Mouse (Mus musculus) liver, embryonic 15.5 days (tissue): ENCODE data around the gene Aacs. TPM values are rescaled to one million over a fixed set of nuclear protein-coding genes. Genes with fewer than 3 reads are reported as not detected.
A peak's percentile ranks its signal among the peaks of the same experiment; 100 is the strongest.

Source experiments
- ATAC-seq: fragments of 200-750 bp; cut with Nextera tagmentation; 2 replicates; pipeline ENCODE4 v1.8.0; 2017; ENCODE audit warnings: moderate number of reproducible peaks, mild to moderate bottlenecking, moderate library complexity; ENCODE audit not compliant: insufficient read depth
- H3K27ac ChIP-seq: fragments of 300-500 bp; sonication (generic); replicated peaks from 2 replicates; pipeline ENCODE4 v1.5.1; 2015; ENCODE audit warnings: mild to moderate bottlenecking, inconsistent platforms
- H3K27me3 ChIP-seq: fragments of 300-500 bp; sonication (generic); 2 replicates; pipeline ENCODE4 v1.6.1; 2015; ENCODE audit warnings: mild to moderate bottlenecking, inconsistent platforms
- H3K36me3 ChIP-seq: fragments of 300-500 bp; sonication (generic); replicated peaks from 2 replicates; pipeline ENCODE4 v1.6.1; 2015; ENCODE audit warnings: moderate library complexity, mild to moderate bottlenecking, inconsistent platforms
- H3K4me1 ChIP-seq: fragments of 300-500 bp; sonication (generic); replicated peaks from 2 replicates; pipeline ENCODE4 v1.6.1; 2015; ENCODE audit warnings: inconsistent platforms
- H3K4me2 ChIP-seq: fragments of 300-500 bp; sonication (generic); 2 replicates; pipeline ENCODE4 v1.6.1; 2015; ENCODE audit warnings: moderate library complexity, mild to moderate bottlenecking, inconsistent platforms
- H3K4me3 ChIP-seq: fragments of 300-500 bp; sonication (generic); replicated peaks from 2 replicates; pipeline ENCODE4 v1.5.1; 2015; ENCODE audit warnings: mild to moderate bottlenecking, inconsistent platforms
- H3K9ac ChIP-seq: fragments of 300-500 bp; sonication (generic); 2 replicates; pipeline ENCODE4 v1.6.1; 2015; ENCODE audit warnings: moderate library complexity, mild to moderate bottlenecking, inconsistent platforms
- H3K9me3 ChIP-seq: fragments of 300-500 bp; sonication (generic); replicated peaks from 2 replicates; pipeline ENCODE4 v1.6.1; 2016; ENCODE audit warnings: inconsistent platforms
- whole genome bisulfite sequencing: fragments of 180-500 bp; shearing (Covaris S2); methylation state at CpG from one replicate; pipeline ENCODE4 v1.1.7; 2015; ENCODE audit warnings: mixed read lengths; ENCODE audit not compliant: insufficient replicate concordance; 5-methylcytosine and 5-hydroxymethylcytosine counted together
- polyA plus RNA-seq: library from polyadenylated mRNA; unstranded; fragments of >200 nt; fragmentation: Nextera tagmentation; extraction: Ambion mirVana; gene quantifications from 2 replicates; pipeline ENCODE4 v1.2.1, GENCODE M21; 2015

Gene Aacs
- polyA plus RNA-seq, 1 experiment from 2014 or later, result 18.7 TPM

DNA sequence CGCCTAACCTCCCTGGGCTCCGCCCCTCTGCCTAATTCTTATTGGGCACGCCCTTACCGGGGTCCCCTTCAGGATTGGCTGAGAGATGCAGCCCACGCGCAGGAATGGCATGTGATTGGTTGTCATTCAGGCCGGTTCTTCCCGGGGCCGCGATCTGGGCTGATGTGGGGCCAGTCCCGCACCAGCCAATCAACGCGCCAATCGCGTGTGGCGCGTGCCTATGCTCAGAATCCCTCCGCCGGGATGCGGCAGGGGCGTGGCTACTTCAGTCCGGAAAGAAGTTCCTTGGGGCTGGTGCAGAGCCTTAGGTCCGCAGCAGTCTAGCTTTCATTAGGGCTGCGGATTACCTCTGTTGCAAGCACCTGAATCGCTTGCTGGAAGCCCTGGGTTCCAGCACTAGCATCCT is 9.9 kb upstream of the Aacs start:
- H3K4me3 ChIP-seq, result peak overlapping the region; percentile 53
- peak; percentile 100 for ATAC-seq
- H3K9me3 ChIP-seq, result no peaks in the 10 kb centered on the region
- peaks cover 68% of the 10 kb centered on the region for H3K4me1 ChIP-seq
- no peaks in the 10 kb centered on the region for H3K36me3 ChIP-seq
- H3K4me2 ChIP-seq, result peak overlapping the region; percentile 67
- H3K27me3 ChIP-seq, result no peaks in the 10 kb centered on the region
- H3K9ac ChIP-seq, result peak overlapping the region; percentile 41
- WGBS, result under 1% methylated on average over 25 of the region's 25 CpGs
- peak overlapping the region; percentile 72 for H3K27ac ChIP-seq

DNA sequence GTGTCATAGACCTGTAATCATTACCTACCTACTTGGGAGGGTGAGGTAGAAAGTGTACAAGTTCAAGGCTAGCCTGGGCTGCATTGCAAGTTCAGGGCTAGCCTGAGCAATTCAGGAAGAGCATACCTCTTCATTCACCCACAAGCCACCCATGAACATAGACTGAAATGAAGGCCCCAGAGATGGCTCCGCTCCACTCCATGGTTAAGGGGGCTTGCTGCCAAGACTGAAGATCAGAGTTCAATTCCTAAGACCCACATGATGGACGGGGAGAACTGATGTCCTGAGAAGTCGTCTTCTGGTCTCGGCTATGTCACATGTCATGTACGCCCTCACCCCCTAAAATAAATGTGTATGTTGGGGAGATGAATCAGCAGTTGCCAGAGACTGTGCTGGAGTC is 9.1 kb upstream of the Aacs start:
- 78% methylated on average over 5 of the region's 5 CpGs for WGBS
- Histone ChIP-seq H3K27ac (peak overlapping the region; percentile 65), H3K4me2 (peak overlapping the region; percentile 67)

DNA sequence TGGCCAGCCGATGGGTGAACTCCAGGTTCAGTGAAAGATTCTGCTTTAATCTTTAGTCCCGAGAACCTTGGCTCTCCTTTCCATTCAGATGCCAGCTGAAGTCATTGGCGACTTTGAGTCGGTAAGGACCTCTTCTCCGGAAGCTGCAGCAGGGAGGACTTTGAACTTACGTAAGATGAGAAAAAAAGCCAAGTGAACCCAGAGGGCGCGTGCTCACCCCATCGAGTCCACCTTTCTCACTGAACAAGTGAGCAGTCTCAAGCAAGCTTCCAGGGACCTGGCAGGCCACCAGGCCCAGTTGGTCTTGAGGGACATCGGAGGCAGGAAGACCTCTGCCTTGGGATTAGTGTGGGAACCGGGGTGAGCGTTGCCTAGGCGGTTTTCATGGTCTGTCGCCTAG is 8.4 kb upstream of the Aacs start:
- H3K4me3 ChIP-seq, result no peak overlapping the region
- 82% methylated on average over 14 of the region's 14 CpGs for WGBS
- H3K27ac ChIP-seq, result no peak overlapping the region; the same call in 1 of the 2 replicates
- peaks cover 63% of the 10 kb centered on the region for H3K4me1 ChIP-seq
- ATAC-seq, result no peak
- no peaks in the 10 kb centered on the region for H3K36me3 ChIP-seq
- H3K9ac ChIP-seq, result no peak overlapping the region
- H3K4me2 ChIP-seq, result no peak overlapping the region
- no peaks in the 10 kb centered on the region for H3K27me3 ChIP-seq
- H3K9me3 ChIP-seq, result no peaks in the 10 kb centered on the region

More for the DNA sequence above, 9.1 kb upstream of the Aacs start:
- Histone ChIP-seq H3K36me3 (no peaks in the 10 kb centered on the region), H3K9me3 (no peaks in the 10 kb centered on the region), H3K9ac (no peak overlapping the region), H3K4me3 (peak overlapping the region; percentile 53), H3K27me3 (no peaks in the 10 kb centered on the region), H3K4me1 (peaks cover 70% of the 10 kb centered on the region)
- no peak for ATAC-seq

DNA sequence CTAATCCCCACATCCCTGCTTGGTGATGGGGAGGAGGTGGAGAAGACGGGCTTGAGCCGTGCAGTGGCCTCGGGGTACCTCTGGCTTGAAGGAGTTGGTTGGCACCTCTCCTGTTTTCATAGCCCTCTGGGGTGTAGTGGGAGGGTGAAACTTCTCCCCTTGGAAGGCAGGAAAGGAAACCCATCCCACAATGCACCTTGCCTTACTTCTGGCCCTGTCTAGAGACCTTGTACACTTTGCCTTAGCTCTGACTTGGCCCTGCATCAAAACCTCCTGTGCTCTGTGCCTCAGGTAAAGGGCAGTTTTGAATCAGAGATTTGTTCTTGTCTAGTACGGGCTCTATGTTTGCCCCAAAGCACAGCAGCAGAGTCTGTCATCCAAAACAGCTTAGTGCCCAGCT is 4.9 kb upstream of the Aacs start:
- WGBS, result 82% methylated on average over 4 of the region's 4 CpGs
- Histone ChIP-seq H3K9ac (no peak overlapping the region), H3K27me3 (no peaks in the 10 kb centered on the region), H3K4me2 (no peak overlapping the region), H3K4me3 (no peak overlapping the region), H3K27ac (no peak overlapping the region), H3K9me3 (no peaks in the 10 kb centered on the region), H3K4me1 (peaks cover 66% of the 10 kb centered on the region), H3K36me3 (no peaks in the 10 kb centered on the region)
- ATAC-seq, result no peak

DNA sequence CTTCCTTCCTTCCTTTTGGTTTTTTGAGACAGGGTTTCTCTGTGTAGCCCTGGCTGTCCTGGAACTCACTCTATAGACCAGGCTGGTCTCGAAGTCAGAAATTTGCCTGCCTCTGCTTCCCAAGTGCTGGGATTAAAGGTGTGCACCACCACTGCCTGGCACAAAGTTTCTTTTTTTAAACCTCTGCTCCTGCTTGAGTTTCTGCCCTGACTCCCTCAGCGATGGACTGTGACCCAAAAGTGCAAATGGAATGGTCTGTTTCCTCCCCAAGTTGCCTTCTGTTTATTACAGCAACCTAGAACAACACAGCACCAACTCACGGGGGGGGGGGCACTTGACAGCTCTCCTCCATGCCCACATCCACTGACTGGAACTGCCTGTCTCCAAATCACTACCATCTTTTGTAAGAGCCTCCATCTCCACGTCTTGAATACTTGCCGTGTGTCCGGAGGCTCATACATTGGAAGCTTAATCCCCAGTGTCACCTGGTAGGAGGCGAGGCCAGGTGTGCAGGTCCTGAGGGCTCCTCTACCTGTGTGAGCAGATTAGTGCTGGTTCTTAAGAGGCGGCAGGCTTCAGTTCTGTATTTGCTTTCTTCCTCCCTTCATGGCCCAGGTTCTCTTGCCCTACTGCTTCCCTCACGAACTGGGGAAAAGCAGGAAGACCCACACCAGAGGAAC is 2.7 kb upstream of the Aacs start:
- no peaks in the 10 kb centered on the region for H3K36me3 ChIP-seq
- H3K27ac ChIP-seq, result no peak overlapping the region
- no peak overlapping the region for H3K9ac ChIP-seq
- H3K4me1 ChIP-seq, result peaks cover 68% of the 10 kb centered on the region
- ATAC-seq, result no peak
- WGBS, result 66% methylated on average over 9 of the region's 9 CpGs
- H3K4me2 ChIP-seq, result no peak overlapping the region
- no peak overlapping the region for H3K4me3 ChIP-seq
- no peaks in the 10 kb centered on the region for H3K27me3 ChIP-seq
- H3K9me3 ChIP-seq, result no peaks in the 10 kb centered on the region

DNA sequence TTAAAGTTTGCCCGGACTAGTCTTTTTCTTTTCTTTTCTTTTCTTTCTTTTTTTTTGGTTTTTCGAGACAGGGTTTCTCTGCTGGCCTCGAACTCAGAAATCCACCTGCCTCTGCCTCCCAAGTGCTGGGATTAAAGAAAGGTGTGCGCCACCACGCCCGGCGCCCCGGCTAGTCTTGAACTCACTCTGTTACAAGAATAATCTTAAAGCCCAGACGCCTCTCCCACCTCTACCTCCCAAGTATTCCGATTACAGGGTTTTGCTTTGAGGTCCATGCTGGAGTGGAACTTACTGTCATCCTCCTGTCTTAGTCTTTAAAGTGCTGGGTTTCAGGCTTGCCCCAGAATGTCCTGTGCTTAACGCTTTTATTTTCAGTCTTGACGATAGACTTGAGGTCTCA is 584 bp upstream of the Aacs start:
- peak overlapping the region; percentile 32 for H3K9ac ChIP-seq
- H3K4me2 ChIP-seq, result peak overlapping the region; percentile 95
- peak overlapping the region; percentile 88 for H3K27ac ChIP-seq
- H3K4me3 ChIP-seq, result peak overlapping the region; percentile 71
- peaks cover 60% of the 10 kb centered on the region for H3K4me1 ChIP-seq
- H3K9me3 ChIP-seq, result no peaks in the 10 kb centered on the region
- peak; percentile 21 for ATAC-seq
- H3K36me3 ChIP-seq, result no peaks in the 10 kb centered on the region
- no peaks in the 10 kb centered on the region for H3K27me3 ChIP-seq
- WGBS, result 51% methylated on average over 12 of the region's 12 CpGs

DNA sequence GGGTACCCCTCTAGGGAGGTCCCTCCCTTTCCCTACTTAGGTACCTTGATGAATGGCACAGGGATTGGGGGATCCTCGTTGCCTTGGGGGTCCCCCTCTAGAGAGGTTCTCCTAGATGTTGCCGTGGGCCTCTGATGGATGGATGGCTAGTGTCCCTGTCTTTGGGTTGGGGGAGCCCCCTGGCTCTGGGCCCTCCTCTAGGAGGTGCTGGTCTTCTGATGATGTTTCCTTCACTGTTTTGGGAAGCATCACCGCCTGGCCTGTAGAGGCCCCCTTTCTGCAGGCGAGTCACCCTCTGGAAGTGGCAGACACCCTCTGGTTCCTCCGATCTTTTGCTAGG is 642 bp downstream of the Aacs start:
- H3K4me2 ChIP-seq, result peak overlapping the region; percentile 95
- H3K4me3 ChIP-seq, result peak overlapping the region; percentile 71
- no peaks in the 10 kb centered on the region for H3K9me3 ChIP-seq
- H3K36me3 ChIP-seq, result no peaks in the 10 kb centered on the region
- no peaks in the 10 kb centered on the region for H3K27me3 ChIP-seq
- H3K27ac ChIP-seq, result peak overlapping the region; percentile 72
- ATAC-seq, result peak; percentile 11; the same call in 1 of the 2 replicates
- 29% methylated on average over 5 of the region's 5 CpGs for WGBS
- peak overlapping the region; percentile 75 for H3K9ac ChIP-seq
- peaks cover 51% of the 10 kb centered on the region for H3K4me1 ChIP-seq

DNA sequence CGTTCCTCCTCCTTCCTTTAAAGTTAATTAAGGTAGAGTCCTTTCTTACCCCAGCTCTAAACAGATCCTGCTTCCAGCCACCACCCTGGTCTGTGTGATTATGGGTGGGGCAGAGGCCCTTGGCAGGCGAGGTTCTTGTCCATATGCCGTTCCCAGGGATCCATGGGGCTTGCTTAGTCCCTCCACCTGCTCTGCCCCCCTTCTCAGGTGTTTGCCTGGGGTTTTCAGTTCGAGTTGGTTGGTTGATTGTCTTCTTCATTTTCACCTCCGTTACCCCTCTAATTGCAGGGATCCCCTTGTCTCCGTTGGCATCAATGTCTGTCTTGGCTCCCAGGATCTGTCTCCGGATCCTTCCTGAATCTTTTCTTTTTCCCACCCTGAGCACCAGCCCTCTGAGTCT is 1.2 kb downstream of the Aacs start:
- no peak for ATAC-seq
- peak overlapping the region; percentile 71 for H3K4me3 ChIP-seq
- H3K9me3 ChIP-seq, result no peaks in the 10 kb centered on the region
- no peaks in the 10 kb centered on the region for H3K27me3 ChIP-seq
- 0 out of 2 replicates have a peak overlapping the region, but pooled peaks have one; percentile 7 for H3K27ac ChIP-seq
- H3K36me3 ChIP-seq, result no peaks in the 10 kb centered on the region
- peak overlapping the region; percentile 75 for H3K9ac ChIP-seq
- peaks cover 51% of the 10 kb centered on the region for H3K4me1 ChIP-seq
- peak overlapping the region; percentile 95 for H3K4me2 ChIP-seq
- 57% methylated on average over 7 of the region's 7 CpGs for WGBS

DNA sequence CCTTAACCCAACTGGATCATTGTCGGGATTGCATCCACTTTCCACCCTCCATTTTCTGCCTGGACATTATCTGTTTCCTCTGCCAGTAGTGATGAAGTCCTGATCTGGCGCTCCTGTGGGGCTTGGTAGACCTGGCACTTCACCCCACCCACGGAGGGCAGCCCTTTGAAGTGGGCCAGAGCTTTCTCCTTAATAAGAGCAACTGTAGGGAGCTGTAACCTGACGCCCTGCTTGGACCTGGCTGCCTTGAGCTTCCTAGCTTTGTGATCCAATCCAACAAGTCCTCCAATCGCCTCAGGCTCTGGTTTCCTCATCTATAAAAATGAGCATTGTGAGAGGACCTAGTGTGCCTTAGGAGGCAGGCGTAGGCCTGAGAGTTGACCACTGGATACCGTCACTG is 1.9 kb downstream of the Aacs start:
- no peak overlapping the region for H3K9ac ChIP-seq
- no peaks in the 10 kb centered on the region for H3K27me3 ChIP-seq
- H3K27ac ChIP-seq, result no peak overlapping the region
- peaks cover 57% of the 10 kb centered on the region for H3K4me1 ChIP-seq
- WGBS, result 66% methylated on average over 7 of the region's 7 CpGs
- peak overlapping the region; percentile 71 for H3K4me3 ChIP-seq
- H3K36me3 ChIP-seq, result peaks cover under 1% of the 10 kb centered on the region; the same call in 1 of the 2 replicates
- H3K4me2 ChIP-seq, result peak overlapping the region; percentile 95
- no peaks in the 10 kb centered on the region for H3K9me3 ChIP-seq
- no peak for ATAC-seq

DNA sequence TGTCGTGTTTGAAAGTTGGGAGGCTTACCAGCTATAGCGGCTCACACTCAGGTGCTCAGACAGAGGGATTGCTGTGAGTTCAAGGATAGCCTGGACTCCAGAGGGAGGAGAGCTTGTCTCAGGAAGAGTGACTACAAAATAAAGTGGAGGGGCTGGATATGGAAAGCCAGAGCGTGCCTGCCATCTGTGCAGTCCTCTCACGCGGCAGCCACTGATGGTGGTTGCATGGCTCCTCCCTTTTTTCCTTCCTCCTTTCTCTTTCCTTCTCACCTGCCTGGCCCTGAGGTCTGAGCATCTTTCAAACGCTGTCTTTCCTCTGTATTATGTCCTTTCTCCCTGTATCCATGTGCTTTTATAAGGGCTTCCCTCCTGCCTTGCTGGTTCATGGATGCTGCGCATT is 2.4 kb downstream of the Aacs start:
- WGBS, result 63% methylated on average over 7 of the region's 7 CpGs
- Histone ChIP-seq H3K36me3 (peaks cover 5% of the 10 kb centered on the region), H3K27ac (no peak overlapping the region), H3K9ac (no peak overlapping the region), H3K27me3 (no peaks in the 10 kb centered on the region), H3K4me2 (0 out of 2 replicates have a peak overlapping the region, but pooled peaks have one; percentile 95), H3K4me3 (no peak overlapping the region), H3K9me3 (no peaks in the 10 kb centered on the region), H3K4me1 (peaks cover 58% of the 10 kb centered on the region)
- no peak for ATAC-seq

DNA sequence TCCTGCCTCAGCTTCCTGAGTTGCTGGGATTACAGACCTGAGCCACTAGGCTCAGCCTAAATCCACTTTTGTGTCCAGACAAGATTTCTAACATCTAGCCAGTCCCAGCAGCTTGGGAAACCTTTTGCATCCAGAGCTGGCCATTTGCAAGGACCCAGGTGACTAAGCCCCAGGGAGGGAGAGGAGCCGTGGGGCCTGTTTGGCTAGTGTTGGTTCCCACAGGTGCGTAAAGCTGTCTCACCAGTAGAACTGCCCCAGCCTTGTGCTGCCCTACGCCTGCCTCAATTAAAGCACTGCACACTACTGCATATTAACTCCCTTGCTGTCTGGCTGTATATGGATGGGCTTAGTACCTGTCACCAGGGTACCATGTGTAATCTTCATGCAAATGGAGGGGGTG is 3.8 kb downstream of the Aacs start:
- Histone ChIP-seq H3K9me3 (no peaks in the 10 kb centered on the region), H3K4me3 (no peak overlapping the region), H3K4me2 (no peak overlapping the region), H3K27ac (no peak overlapping the region), H3K9ac (no peak overlapping the region), H3K27me3 (no peaks in the 10 kb centered on the region), H3K36me3 (peaks cover 12% of the 10 kb centered on the region), H3K4me1 (peaks cover 57% of the 10 kb centered on the region)
- WGBS, result 83% methylated on average over 3 of the region's 3 CpGs
- no peak for ATAC-seq
